Comparison of ENCODE assay signal across 19 mouse cellular contexts in genomic region chr16:22062284-22062683, GRCm38 (mm10). TPM values are rescaled to one million over a fixed set of nuclear protein-coding genes. Genes with fewer than 3 reads are reported as not detected.
DNase-seq lines count a peak whose midpoint lies in the region; ATAC-seq and TF ChIP-seq lines count a peak whose summit lies in the region.
"Had no signal": no experiment of that assay in that cellular context is flagged by ENCODE, and none has a peak within 500 bp of the region (broad histone marks: within the 10 kb centered on the region; RNA-seq: fewer than 3 reads in every experiment).

No protein-coding gene starts in this region.

- H3K4me2 ChIP-seq in lung, postnatal 0 days (replicated peaks; ENCODE audit: low read depth, low read length): no peak overlapping the region
- H3K4me2 ChIP-seq: forebrain, embryonic 15.5 days; heart, embryonic 12.5 days; hindbrain, embryonic 15.5 days; lung, embryonic 14.5 days; midbrain, embryonic 12.5 days; neural tube, embryonic 13.5 days had no signal

- H3K27me3 ChIP-seq in lung, postnatal 0 days (replicated peaks; ENCODE audit: insufficient read depth, low read length): no peaks in the 10 kb centered on the region
- H3K27me3 ChIP-seq in thymus, adult 2 months (ENCODE audit: control insufficient read depth, insufficient read depth, low read length): no peaks in the 10 kb centered on the region
- H3K27me3 ChIP-seq: forebrain, embryonic 15.5 days; heart, embryonic 12.5 days; hindbrain, embryonic 15.5 days; midbrain, embryonic 12.5 days; neural tube, embryonic 13.5 days had no signal

- 58% methylated on average over 4 of the region's 4 CpGs for WGBS in lung, postnatal 0 days
- WGBS in thymus, adult 2 months: 16% methylated on average over 4 of the region's 4 CpGs

- ATAC-seq in lung, postnatal 0 days: no peak
- ATAC-seq: forebrain, embryonic 15.5 days had no signal

- TF ChIP-seq EP300 in lung, postnatal 0 days (IDR thresholded peaks at IDR 0.05): no peak

- no peak overlapping the region for H3K27ac ChIP-seq in lung, postnatal 0 days (ENCODE audit: low read length)
- peak overlapping the region; percentile 57; the same call in 1 of the 2 replicates for H3K27ac ChIP-seq in thymus, adult 2 months (ENCODE audit: control insufficient read depth, insufficient read depth, low read length)
- H3K27ac ChIP-seq: forebrain, embryonic 15.5 days; hindbrain, embryonic 15.5 days; macrophage; midbrain, embryonic 12.5 days; neural tube, embryonic 13.5 days had no signal

- DNase-seq in lung, postnatal 0 days (ENCODE audit: low spot score): peak; percentile 11
- no peak for DNase-seq in lung, postnatal 4 days
- DNase-seq in induced T-regulatory cell, adult 2 months (ENCODE audit: low read depth): peak; percentile 9
- peak; percentile 51 for DNase-seq in thymus, adult 2 months
- no peak for DNase-seq in cerebellum, postnatal 10 days
- DNase-seq in ovary, adult 18-20 months (ENCODE audit: low spot score): no peak
- DNase-seq in left cerebral cortex, postnatal 10 days (ENCODE audit: extremely low spot score in 1 of 2, low spot score in 2 of 2): no peak
- no peak for DNase-seq in retina, embryonic 14.5 days (ENCODE audit: low spot score)
- DNase-seq: adrenal gland, postnatal 25 days; cerebellum, adult 2 months; gastrocnemius, postnatal 36 days; kidney, postnatal 4 days; lung, embryonic 14.5 days had no signal

- intact Hi-C loops in left cerebral cortex, postnatal 10 days (cut with DNase I): no loop called here

- TF ChIP-seq POLR2A in thymus, adult 2 months (IDR thresholded peaks at IDR 0.05; ENCODE audit: control insufficient read depth, extremely low read depth, insufficient read depth, low read length, poor library complexity): no peak

- no peaks in the 10 kb centered on the region for H3K4me1 ChIP-seq in lung, postnatal 0 days (ENCODE audit: insufficient read depth, low read depth, low read length)
- H3K4me1 ChIP-seq in thymus, adult 2 months (replicated peaks; ENCODE audit: control insufficient read depth, insufficient read depth, low read length): peaks cover 37% of the 10 kb centered on the region
- H3K4me1 ChIP-seq: forebrain, embryonic 15.5 days; heart, embryonic 12.5 days; hindbrain, embryonic 15.5 days; midbrain, embryonic 12.5 days; neural tube, embryonic 13.5 days had no signal

- no peak overlapping the region for H3K9ac ChIP-seq in lung, postnatal 0 days (replicated peaks; ENCODE audit: low read depth)
- H3K9ac ChIP-seq: forebrain, embryonic 15.5 days; heart, embryonic 12.5 days; hindbrain, embryonic 15.5 days; lung, embryonic 14.5 days; midbrain, embryonic 12.5 days; neural tube, embryonic 13.5 days had no signal

- H3K4me3 ChIP-seq in lung, postnatal 0 days (ENCODE audit: low read depth, low read length): no peak overlapping the region
- H3K4me3 ChIP-seq in thymus, adult 2 months (ENCODE audit: control insufficient read depth, insufficient read depth, low read length): peak overlapping the region; percentile 49
- H3K4me3 ChIP-seq: forebrain, embryonic 15.5 days; heart, embryonic 12.5 days; hindbrain, embryonic 15.5 days; midbrain, embryonic 12.5 days; neural tube, embryonic 13.5 days had no signal

- no peak for TF ChIP-seq CTCF in lung, postnatal 0 days (IDR thresholded peaks at IDR 0.05)
- TF ChIP-seq CTCF in thymus, adult 2 months (IDR thresholded peaks at IDR 0.05; ENCODE audit: borderline replicate concordance, control insufficient read depth, extremely low read depth, insufficient read depth, low read length, poor library complexity): no peak

- H3K9me3 ChIP-seq in lung, postnatal 0 days (ENCODE audit: low read length): no peaks in the 10 kb centered on the region
- H3K9me3 ChIP-seq: forebrain, embryonic 15.5 days; heart, embryonic 12.5 days; hindbrain, embryonic 15.5 days; midbrain, embryonic 12.5 days; neural tube, embryonic 13.5 days had no signal

- H3K36me3 ChIP-seq in lung, postnatal 0 days (ENCODE audit: insufficient read depth, low read length): peaks cover 20% of the 10 kb centered on the region; the same call in 1 of the 2 replicates
- H3K36me3 ChIP-seq in thymus, adult 2 months (ENCODE audit: control insufficient read depth, insufficient read depth, low read length): no peaks in the 10 kb centered on the region

RNA-seq across cellular contexts. Expression of gene Senp2, which starts 53.0 kb away (rescaled TPM):
- polyA plus RNA-seq in lung, postnatal 0 days (2015; fragmentation: Nextera tagmentation; extraction: Ambion mirVana): 29.6 and 30.2 TPM in 2 replicates
- 19.2 and 21.6 TPM in 2 replicates for polyA plus RNA-seq in thymus, adult 2 months (2012; rRNA removed)
- total RNA-seq in left cerebral cortex, postnatal 10 days (2021): 10 to 100 TPM; 88.2 to 93.6 TPM

Comparison
In these comparisons a context has a peak if more than half of its experiments do, and no peak if none do; other contexts are left out.
1. DNase-seq: peak in lung, postnatal 0 days (single experiment), induced T-regulatory cell, adult 2 months (single experiment) and thymus, adult 2 months (single experiment); none in lung, postnatal 4 days (0 of 2), cerebellum, postnatal 10 days (0 of 2), ovary, adult 18-20 months (single experiment), left cerebral cortex, postnatal 10 days (0 of 2) and retina, embryonic 14.5 days (single experiment).